Mouse (Mus musculus) WW6 (cell line): ENCODE results near the gene Dnaic1.
"Not testable (repeated sequence)": the region's sequence is repeated elsewhere in the genome, so short reads cannot be mapped to it uniquely, and the experiment has no call there.

ENCODE experiments used
- DNase-seq: peaks from one replicate; pipeline ENCODE4 v3.0.0-alpha.2; 2013; ENCODE audit warnings: low read depth, low spot score

Dnaic1 gene

DNA sequence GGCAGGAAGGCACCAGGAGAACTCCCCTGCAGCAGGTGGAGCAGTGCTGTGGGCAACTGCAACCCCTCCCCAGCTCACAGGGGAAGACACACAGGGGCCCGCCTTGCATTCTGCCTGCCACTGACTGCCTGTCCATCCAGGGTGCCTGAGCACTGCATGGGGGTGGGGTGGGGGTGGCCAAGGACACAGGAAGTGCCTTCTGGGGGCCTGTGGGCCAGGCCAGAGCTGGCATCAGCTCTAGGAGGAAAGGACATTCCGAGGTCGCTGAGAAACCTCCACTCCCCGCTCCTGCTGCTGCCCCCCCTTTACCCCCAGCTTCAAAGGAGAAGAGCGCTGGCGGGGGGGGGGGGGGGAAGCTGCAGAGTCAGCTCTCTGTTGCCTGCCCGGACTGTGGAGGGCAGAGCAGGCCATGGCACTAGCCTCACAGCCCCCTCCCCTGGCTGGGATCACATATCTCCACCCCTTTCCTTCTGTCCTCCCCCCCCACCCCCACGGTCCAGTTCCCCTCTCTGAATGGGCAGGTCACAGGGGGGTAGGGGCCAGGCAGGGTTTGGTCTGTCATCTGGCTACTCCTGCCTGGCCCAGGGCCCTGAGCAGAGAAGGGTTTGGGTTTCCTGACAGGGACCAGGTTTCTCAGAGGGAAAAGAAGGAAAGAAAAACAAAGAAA, 95.6 kb downstream of the Dnaic1 start:
- no peak for DNase-seq

DNA sequence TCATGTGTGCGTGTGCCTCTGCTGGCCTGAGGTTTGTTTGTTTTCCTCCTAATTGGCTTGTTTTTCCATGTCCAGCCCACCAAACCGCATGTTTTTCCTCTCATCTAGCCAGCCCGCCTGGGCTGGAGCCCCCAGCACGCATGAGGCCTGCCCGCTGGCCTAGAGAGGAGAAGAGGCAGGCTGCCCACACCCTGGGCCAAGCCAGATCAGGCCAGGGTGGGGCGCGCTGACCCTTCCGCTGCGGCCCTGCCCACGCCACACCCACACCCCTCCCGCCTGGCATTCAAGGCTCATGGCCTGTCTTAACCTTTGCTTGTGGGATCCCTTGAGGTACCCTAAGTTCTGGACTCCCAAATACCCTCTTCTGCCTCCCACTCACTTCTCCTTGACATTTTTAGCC, 97.1 kb downstream of the Dnaic1 start:
- no peak for DNase-seq

DNA sequence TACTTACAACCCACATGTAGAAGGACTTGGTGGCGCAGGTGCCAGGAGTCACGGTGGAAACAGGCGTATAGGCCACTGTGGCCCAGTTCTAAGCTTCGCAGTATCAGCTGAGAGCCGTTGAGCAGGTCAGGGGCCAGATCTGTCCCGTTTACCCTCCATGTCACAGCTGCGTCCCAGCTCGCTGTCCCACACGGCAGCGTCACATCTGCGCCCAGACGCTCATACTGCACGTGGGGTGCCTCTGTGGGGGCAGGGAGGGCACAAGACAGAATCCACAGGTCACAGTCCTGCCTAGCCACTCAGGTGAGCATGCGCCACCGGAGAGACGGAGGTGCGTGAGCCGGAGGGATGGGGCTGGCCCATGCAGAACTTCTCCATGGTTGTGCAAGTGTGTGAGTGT, 101.3 kb downstream of the Dnaic1 start:
- DNase-seq, result no peak

DNA sequence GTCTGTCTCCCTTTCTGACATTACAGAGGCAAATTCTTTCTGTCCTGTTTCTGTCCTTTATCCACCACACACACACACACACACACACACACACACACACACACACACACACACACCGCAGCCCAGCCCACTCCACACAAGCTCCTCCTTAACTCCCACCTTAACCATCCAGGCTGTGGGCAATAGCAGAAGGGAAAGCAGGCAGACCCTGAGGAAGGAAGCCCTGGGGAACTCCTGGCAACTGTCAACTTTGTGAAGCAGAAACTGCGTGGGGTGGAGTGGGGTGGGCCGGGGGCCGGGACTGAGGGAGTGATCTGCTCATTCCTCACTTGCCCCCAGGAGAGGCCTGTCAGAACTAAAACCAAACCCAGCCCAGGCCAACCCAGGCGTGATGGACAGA, 101.9 kb downstream of the Dnaic1 start:
- no peak for DNase-seq

DNA sequence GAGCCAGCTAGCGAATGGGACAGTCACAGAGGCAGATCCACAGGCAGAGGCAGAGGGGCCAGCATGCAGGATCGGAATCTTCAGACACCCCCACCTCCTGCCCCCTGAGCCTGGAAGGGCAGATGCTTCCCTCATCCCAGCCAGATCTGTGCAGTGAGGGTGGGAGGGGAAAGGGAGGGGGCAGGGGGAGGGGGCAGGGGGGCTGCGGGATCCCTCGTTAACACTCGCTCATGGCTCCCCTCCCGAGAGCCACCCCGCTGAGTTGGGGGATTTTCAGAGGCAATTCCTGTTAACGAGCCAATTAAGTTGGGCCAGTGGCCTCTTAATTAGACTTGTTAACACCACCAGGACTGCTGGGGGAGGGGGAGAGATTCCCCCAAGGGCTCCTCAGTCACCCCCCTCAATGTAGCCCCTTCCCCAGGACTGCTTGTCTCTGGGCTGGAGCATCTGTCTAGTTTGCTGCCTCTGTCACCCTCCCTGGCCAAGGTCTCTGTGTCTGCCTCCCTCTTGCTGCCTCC, 102.4 kb downstream of the Dnaic1 start:
- DNase-seq, result no peak

DNA sequence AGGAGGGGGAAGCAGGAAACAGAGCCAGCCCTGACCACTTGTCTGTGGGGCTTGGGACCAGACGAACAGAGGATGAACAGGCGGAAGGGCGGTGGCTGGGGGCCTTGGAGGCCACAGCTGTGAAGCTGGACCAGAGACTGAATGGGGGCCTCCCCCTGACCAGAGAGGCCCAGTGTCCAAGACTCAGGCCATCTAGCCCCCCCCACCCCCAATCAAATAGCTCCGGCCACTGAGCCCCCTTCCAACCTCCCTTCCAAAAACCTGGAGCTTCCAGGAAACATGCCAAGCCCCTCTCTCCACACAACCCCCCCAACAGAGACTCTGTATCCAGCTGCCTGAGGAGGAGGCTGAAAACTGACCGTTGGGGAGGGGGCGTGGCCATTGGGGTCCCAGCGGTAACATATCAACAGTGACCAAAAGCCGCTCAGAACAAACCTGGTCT, 103.0 kb downstream of the Dnaic1 start:
- no peak for DNase-seq

DNA sequence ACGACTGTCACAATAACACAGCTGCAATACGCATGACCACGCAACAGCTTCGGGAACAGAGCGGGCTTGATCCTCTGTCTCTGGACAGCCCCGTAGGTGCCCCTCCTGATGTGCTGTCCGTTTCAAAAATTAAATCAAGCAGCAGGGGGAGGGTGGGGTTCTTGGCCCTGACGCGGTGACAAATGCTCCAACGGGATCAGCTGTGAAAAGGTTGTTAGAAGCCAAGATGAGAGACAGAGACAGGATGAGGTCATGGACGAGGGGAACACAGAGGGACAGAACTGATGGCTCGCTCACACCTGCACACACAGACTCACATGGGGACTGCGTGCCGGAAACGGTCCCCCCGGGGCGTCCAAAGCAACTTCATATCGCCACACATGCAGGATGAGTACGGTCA, 103.6 kb downstream of the Dnaic1 start:
- DNase-seq, result no peak

DNA sequence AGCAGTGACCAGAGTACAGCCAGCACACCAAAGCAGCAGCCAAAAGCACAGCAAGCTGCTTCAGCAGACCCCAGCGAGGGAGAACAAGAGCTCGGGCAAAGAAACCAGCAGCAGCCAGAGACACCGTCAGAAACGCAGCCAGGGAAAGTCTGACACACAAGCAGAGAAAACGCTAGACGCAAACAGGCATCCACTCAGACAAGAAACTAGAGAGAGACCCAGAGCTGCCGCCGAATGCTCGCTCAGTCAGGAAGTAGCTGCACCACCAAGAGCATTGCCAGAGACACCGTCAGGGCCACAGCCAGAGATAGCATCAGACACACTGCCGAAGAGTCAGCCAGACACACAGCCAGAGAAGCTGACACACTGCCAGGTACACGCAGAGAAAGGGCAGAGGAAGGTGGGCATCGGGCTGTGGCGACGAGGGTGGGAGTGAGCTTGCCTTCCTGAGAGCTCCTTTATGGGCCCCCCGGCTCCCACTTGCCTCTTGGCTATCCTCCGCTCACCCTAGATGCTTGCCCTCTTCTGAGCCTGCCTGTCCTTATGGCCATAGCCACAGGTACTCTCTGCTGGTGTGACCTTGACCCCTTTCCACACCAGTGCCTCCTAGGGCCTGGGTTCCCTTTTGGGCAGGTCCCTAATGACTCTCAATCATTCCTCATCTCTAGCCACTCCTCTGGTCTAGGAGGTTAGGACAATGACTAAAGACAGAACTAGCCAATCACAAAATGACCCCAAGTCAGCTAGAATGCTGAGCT, 106.9 kb downstream of the Dnaic1 start:
- no peak for DNase-seq

DNA sequence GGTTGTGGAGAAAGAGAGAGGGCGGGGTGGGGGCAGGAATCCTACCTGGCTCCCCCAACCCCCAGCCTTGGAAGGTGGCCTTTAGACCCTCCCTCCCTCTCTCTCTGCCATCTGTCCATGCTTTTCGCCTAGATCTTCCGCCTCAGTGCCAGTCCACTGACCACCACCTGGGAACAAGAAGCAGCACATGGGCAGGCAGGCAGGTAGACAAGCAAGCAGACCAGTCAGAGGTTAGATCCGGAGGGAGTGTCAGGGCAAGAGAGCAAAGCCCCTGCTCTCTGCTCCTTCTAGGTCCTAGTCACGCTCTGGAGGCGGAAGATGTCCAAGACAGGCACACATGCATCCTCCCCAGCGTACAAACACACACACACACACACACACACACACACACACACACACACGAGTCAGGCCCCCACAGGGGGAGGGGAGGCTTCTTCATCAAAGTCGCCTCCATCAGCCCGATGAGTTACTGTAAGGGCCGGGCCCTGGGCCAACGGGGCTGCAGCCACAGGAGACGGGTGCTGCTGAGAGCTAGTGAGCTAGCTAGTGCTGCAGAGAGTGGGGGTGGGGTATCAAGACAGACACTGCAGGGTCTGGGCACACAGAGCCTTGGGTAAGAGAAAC, 107.5 kb downstream of the Dnaic1 start:
- no peak for DNase-seq

DNA sequence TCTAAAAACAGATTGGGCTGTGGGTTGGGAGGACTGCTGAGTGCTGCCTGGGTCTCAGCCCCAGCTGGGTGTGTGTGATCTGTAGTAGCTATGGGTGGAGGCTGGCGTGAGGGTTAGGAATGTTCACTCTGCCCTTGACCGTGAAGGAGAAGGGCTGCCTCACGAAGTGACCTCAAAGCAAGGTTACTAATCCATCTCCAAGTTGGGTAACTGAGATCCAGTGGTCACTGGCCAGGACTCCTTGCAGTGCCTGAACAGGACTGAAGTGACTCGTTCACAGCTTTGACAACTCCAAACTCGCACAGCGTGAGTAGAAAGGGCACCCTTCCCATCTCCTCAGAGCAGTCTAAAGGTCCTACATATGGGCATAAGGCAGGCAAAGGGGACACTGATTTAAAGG, 109.3 kb downstream of the Dnaic1 start:
- DNase-seq, result no peak

DNA sequence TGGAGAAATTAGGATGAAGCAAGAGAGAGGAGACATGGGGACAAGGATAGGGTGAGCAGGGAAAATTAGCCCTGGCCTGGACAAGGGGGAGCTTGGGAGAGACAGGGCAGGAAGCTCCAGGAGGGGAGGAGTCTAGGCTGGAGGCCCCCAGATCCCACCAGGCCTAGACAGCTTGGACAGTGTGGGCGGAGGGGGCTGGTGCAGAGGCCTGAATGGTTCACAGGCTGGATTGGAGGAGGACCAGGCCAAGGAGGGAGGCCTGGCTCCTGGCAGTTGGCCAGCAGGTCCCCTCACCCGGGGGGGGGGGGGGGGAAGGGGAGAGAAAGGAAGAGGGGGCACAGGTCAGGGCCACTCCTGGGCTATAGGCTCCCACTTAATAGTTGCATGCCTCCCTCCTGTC, 109.7 kb downstream of the Dnaic1 start:
- DNase-seq, result no peak

DNA sequence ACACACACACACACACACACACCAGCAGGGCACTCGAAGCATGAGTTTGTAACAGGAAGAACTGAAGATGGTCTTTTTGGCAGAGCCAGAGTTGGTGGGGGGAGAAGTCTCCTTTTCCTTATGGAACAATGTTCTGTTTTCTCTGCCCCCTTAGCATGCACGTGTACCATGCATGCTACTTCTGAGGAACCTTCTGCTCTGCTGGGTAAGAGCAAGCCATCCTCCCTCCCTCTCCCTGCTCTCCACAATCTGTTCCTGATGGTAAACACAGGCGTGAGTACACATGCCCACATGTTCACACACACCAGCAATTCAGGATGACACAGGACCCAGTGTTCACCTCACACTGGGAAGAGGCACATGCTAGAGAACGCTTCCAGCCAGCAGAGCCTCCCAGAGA, 111.6 kb downstream of the Dnaic1 start:
- no peak for DNase-seq

DNA sequence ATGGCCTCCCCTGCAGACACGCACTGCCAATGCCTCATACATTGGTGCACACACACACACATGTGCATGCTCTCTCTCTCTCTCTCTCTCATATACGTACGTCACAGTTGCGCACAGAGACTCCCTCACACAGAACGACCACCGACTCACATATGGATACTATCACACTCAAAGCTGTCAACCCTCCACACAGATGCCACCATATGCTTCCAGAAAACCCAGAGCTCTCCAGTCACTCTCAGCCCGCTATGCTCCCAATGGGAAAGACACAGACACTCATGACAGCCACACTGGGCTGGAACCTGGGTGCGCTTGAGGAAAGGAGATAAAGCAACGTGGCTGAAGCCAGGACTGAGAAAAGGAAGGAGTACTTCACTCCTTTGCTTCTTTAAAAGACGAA, 112.4 kb downstream of the Dnaic1 start:
- DNase-seq, result no peak

DNA sequence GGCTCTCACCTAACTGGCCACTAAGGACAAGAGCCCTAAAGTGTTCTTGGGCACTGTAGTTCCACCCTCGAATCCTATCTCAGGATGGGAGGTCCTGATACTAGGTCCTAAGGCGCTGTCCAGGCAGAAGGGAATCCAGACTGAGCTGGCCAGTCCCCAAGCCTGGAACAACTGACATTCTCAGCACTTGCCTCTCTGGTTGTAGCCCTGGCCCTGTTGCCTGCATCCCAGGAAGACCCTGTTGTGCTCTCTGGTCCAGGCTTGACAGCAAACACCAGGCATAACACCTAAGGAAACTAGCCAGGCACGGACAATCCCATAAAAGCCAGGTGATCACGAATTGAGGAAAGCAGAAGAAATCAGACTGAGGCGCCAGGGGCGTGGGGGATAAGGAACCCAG, 113.2 kb downstream of the Dnaic1 start:
- DNase-seq, result no peak

DNA sequence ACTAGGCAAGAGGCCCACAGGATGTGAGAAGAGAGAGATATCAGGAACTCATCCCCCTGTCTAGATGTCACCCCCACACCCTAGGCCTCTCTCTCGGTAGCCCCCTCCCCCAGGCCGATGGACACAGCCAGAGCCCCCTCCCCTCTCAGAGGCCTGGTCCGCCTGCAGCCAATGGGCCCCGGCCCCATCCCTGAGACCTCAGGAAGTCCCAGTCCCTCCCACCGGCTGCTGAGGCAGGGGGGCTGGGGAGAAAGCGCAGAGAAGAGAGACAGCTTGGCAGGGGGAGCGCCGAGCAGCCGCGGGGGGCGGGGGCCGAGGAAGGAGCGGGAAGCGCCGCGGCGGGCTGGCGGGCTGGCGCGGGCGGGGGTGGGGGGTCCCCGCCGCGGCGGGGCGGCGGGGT, 113.7 kb downstream of the Dnaic1 start:
- DNase-seq, result not testable (repeated sequence)

DNA sequence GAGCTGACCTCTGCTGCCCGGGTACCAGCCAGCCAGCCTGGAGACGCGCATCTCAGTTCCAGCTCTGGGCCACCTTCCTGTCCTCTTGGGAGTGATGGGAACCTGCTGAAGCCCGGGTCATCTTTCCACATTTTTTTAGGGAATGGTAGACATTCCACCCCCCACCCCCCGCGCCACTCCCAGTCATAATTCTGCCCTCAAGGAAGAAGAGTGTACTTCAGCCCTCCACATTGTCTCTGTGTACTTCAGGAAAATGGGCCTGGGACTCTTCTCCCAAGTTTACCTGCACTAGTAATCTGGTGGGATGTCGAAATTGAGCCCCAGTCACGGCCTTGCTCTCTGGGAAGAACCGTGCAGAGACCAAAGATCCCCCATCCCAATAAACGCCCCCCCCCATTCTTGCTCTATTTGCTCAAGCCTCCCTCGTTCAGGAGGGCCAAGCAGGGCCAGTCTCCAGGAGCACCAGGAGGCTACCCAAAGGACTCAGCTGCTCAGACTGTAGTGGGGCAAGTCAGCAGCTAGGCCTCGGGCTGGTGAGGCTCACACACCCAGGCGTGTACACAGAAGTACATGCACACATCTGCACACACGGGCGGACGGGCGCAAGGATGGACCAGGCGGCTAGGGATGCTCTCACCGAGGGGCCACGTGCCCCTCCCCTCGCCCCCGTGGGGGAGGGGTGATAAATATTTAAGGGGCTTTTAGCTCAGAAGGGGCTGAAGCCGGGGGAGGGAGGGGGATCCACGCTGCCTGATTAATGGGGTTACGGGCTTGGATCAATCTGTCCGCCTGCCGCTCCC, 114.8 kb downstream of the Dnaic1 start:
- DNase-seq, result not testable (repeated sequence)

DNA sequence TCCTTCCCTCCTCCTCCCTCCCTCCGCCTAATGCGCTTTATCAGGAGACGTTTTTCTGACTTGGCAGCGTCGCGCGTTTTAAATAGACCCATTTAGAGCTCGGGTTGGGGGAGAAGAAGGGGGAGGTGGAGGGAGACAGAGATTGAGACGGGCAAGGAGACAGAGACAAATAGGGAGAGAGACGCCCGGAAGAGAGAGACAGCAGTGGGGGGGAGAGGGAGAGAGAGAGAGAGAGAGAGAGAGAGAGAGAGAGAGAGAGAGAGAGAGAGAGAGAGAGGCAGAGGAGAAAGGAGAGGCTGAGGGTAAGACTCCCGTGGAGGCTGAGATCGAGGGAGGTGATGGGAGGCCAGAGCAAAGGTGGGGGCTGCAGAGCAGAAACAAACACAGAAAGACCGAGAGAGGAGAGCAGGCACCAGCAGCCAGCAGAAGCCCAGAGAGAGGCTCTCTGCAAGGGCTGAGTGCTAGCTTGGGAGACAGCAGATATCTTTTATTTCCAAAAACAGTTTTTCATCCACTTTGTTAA, 115.4 kb downstream of the Dnaic1 start:
- not testable (repeated sequence) for DNase-seq

DNA sequence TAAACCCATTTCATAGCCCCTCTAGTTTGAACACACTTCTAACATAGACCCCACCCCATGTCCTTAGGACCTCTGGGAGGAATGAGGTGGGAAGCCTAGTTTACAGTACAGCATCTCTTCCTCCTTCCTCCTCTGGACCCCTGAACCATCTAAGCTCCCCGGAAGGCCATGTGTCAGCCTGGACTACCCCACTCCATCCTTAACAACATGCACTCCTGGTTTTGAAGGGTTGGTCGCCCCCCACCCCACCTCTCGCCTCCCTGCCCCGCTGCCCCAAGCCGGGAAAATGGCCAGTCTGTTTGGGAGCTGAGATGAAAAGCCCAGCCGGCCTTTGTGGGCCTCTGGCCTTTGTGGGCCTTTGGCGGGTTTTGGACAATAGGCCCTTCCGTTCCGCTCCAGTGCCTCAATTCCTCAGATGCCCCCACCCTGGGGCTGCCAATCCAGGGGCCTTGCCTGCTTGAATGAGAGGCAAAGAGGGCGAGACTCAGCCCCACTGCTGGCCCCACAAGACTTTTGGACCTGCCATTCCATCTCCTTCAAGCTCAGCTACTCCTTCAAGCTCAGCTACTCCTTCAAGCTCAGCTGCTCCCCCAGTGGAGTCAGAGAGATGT, 116.4 kb downstream of the Dnaic1 start:
- DNase-seq, result not testable (repeated sequence)
